Mouse (Mus musculus): Measurements from ENCODE around the gene Fn3krp.

Gene Fn3krp

GRCm38 (mm10) chr11:121451216-121451726 is 30.1 kb downstream of the Fn3krp start:
- 26% methylated on average over 9 of the region's 9 CpGs for WGBS

GRCm38 (mm10) chr11:121451753-121452635 is 30.8 kb downstream of the Fn3krp start, which contains the start of gene Tbcd:
Gene Tbcd, plus strand, starts transcription at chr11:121451949.
- under 1% methylated on average over 58 of the region's 58 CpGs for WGBS

- WGBS: 78% methylated on average over 3 of the region's 3 CpGs
Measured at GRCm38 (mm10) chr11:121457874-121458273, 36.7 kb downstream of the Fn3krp start.

- WGBS: 93% methylated on average over 6 of the region's 6 CpGs
Measured at GRCm38 (mm10) chr11:121467408-121467807, 46.2 kb downstream of the Fn3krp start.

GRCm38 (mm10) chr11:121474831-121475230 is 53.6 kb downstream of the Fn3krp start:
- 86% methylated on average over 3 of the region's 3 CpGs for WGBS

GRCm38 (mm10) chr11:121475699-121476415 is 54.7 kb downstream of the Fn3krp start:
- 36% methylated on average over 9 of the region's 9 CpGs for WGBS

GRCm38 (mm10) chr11:121479476-121480203 is 58.4 kb downstream of the Fn3krp start:
- WGBS: 91% methylated on average over 15 of the region's 15 CpGs
